Mouse (Mus musculus): ENCODE results near the gene Sult2a1.
"Not testable (repeated sequence)": the region's sequence is repeated elsewhere in the genome, so short reads cannot be mapped to it uniquely, and the experiment has no call there.

Sult2a1 gene

GRCm38 (mm10) chr7:13837309-13837708 lies at the start of gene Sult2a1:
Gene Sult2a1 (minus strand): TSS chr7:13837409.
- DNase-seq (ENCODE audit: low spot score): not testable (repeated sequence)

- DNase-seq (ENCODE audit: low spot score): no peak
Measured at GRCm38 (mm10) chr7:13813913-13814312, 23.3 kb downstream of the Sult2a1 start.

All from urinary bladder, postnatal 14 days (tissue).